Mouse (Mus musculus) urinary bladder, adult 18-20 months (tissue): ENCODE data around the gene Eri3.

ENCODE experiments used
- DNase-seq, 2 experiments: peaks; one replicate each; pipeline ENCODE4 v3.0.0; 2022; ENCODE audit warnings: low spot score in 2 of 2, mixed read lengths in 2 of 2

Gene Eri3

GRCm38 (mm10) chr4:117658582-117659444 lies 108.6 kb downstream of the Eri3 start:
- DNase-seq = peak in 1 of 2 experiments; percentile 36

GRCm38 (mm10) chr4:117660001-117660400 lies 109.8 kb downstream of the Eri3 start:
- no peak for DNase-seq

GRCm38 (mm10) chr4:117664411-117665137 lies 114.4 kb downstream of the Eri3 start:
- no peak for DNase-seq

DNA sequence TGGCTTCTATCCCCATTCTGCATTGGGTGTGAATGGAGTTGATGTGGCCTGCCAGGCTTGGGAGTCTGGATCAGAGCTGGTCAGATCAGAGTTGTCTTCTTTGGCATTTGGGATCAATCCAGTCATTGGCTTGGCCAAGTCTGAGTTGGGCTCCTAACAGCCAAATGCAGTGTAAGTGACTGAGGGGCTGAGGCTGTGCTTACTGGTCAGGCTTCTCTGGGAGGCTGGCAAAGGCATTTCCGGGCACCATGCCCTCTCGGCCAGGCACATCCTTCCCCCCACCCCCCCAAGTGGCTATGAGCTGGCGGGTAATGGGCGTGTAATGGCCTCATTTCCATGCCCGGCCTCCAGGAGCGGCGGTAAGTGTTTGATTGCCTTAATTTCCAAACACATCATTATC lies 115.4 kb downstream of the Eri3 start:
- DNase-seq = no peak

DNA sequence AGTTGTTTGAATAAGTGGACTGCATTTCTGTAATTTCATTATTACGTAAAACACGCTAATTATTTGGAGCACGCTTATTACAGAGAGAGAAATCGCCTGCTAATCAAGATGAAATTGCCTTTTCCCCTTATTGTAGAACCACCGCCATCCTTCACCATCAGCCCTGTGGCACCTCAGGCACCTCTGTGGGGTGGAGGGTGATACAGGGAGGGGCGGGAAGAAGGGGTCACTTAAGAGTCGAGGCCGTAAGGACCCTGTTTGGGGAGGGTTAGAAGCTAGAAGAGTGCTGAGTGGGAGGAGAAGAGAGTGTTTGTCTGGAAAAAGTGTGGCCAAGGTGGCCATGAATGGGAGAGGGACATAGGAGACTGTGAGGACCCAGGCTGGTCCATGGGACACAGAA lies 115.9 kb downstream of the Eri3 start:
- no peak for DNase-seq

DNA sequence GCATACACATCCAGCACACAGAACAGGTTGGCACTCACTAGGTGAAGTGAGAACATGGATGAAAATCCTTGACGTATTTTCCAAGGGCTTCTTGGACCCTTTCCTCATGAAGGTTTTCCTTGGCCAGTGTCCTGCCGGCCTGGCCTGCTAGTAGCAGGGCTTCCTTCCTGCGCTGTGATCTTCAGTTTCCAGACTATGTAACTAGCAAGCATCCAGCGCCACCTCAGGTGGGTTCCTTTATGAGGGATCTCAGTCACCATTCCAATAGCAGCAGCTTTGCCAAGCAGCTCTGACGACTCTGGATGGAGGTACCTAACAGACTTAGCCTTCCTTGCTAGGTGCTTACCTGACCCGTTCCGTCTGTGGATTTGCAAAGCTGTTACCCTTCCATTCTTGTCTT lies 119.7 kb downstream of the Eri3 start:
- DNase-seq = no peak

DNA sequence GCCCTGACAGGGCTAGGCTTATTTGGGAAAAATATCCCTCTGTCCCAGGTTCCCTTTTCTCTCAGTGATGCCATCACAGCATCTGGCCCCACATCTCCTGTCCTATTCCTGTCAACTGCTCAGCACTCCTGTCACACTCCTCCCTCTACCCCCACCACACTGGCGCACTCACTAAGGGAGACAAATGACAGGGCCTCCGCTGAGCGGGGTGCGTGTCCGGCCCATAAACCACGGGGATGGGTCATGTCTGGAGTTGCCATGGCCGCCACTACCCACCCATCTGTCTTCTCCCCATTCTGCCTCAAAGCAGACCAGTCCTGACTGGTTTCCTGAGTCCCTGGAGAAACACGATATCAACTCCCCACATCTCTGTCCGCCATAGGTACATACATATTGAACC lies 121.9 kb downstream of the Eri3 start:
- no peak for DNase-seq

DNA sequence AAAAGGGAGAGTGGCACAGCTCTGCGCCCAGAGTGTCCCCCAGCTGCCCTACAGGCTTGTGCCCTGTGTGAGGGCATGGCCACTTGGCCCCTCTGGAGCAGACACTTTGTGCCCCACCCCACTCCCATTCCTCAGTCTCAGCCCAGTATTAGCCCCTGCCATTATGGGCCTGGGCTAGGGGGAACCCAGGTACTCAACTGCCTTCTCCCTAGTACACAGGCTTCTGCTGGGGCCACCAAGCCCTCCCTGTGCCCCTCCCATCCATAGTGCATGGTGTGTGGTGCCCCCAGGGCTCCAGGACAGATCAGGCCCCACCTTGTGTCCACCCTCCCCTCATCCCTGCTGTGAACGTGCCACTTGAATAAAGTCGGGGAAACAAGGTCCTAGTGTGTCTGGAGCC lies 123.7 kb downstream of the Eri3 start:
- no peak for DNase-seq

- peak; percentile 35 to 61 for DNase-seq
Measured at GRCm38 (mm10) chr4:117676903-117677302, 126.7 kb downstream of the Eri3 start.

DNA sequence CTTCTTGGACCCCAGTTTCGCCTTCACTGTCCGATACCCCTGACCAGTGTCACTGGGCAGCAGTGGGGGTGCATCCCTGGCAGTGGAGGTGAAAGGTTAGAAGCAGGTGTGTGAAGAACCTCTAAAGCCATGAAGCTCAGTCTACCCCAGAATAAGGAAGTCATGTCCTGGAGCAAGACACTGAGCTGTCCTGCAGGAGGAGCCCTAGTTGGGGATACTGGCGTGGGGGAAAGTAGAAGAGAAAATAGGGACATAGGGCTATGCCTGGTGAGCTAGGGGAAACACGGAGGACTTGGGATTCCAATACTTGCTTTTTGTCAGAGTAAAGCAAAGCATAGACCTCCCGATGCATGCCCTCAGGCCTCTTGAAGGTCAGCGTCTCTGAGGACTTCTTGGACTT lies 130.8 kb downstream of the Eri3 start:
- DNase-seq = no peak

DNA sequence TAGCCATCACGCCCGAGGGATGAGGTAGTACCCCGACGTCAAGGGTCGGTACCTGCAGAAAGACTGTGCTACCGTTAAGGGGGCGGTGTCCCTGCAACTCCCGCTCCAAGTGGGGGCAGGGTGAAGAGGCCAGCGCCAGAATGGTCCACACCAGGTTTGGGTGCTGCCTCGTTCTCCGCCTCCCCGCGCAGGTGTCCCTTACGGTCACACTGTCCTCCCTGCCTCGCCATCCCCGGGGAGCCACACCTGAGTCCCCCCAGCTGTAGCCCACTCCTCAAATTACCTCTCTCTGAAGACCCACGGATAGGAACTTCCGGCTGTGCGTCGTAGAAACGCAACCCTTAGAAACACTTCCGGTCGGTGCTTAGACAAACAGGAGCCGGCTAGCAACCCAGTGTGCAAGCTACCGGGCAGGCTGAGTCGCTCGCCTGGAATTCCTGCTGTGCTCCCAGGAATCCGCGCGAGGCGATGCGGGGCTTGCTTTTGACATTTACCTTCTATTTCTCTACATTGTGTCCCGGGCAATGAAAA lies 131.8 kb downstream of the Eri3 start, which contains the start of gene Dmap1:
Dmap1 (minus strand) TSS at position 343 of the 531 bp plus-strand sequence.
- peak; percentile 64 to 77 for DNase-seq

DNA sequence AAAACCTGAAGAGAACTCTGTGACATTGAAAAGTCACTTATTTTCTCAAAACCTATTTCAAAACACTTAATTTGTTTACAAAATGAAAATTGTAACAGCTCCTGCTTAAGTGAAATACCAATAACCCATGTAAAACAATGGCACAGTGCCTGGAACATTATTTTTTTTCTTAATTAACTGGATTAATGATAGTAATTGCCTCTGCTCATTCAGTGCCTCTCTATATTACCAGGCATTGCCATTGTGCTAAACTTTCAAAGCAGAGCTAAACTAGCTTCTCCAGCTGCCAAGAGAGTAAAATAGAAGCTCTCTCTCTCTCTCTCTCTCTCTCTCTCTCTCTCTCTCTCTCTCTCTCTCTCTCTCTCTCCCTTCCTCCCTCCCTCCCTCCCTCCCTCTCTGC lies 132.3 kb downstream of the Eri3 start:
- DNase-seq = no peak

GRCm38 (mm10) chr4:117683048-117683768 lies 133.0 kb downstream of the Eri3 start:
- DNase-seq = no peak

DNA sequence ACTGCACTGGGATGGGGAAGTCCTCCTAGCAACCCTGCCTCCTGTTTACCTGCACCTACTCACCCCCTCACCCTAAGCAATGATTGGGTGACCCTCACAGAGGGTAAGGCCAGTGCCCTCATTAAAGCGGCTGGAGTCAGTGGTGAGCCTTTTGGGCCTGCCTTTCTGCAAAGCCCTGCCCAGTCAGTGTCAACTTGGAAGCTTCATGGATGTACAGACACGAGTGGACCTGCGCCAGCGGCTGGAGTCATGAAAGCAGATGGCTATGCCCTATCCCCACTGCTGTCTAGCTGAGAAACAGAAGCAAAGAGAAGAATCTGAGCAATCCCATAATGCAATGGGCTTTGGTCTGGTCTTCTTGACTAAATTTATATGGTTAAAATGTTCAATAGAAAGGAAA lies 136.2 kb downstream of the Eri3 start:
- no peak for DNase-seq

DNA sequence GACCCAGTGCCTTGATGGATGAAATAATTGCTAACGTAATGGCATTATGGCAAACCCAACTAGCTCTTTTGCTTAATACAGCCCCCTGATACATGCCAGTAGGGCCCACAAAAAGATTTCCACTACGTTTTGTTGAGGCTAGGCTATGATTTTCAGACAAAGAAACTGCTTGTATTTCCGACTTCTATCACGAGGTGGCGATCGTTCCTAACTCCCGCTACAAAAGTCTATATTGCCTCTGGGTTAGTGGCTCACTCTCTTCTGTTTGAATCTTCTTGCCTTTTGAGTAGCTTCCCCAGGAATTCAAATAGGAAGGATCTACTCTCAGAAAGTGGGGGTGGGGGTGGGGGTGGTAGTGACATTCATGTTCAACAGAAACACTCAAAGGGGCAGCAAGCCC lies 155.2 kb downstream of the Eri3 start:
- DNase-seq = peak in 1 of 2 experiments; percentile 44

DNA sequence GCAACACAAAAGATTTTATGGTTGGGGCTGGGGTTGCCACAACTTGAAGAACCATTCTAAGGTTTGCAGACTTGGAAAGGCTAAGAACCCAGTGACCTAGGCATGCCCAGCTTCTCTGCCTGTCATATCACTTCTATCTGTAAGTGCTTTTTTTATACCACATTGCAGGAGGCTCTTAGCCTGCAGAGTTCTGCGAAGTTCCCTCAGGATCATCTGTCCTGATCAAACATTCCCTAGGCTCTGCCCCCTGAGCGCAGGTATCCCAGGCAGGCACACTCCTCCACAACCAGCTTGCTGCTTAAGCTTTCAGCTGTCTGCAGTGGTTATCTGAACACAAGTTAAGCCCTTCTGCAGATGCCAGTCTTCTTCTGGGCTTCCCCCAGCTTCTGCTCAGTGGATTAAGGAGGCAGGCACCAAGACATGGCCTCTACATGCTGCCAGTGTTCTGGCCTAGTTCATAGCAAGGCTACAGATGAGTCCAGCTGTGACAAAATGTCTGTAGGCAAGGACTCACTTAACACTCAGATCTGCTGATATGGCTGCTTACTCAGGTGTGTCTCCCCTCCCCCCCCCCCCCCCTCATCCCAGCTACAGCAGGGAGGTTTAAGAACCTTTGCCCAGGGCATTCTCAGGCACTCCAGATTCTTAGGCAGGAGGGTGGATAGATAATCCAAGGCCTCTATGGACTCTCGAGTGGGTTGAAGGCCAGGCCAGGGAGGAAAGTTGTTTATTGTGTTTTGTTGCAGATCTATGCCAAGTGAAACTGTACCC lies 158.8 kb downstream of the Eri3 start:
- peak in 1 of 2 experiments; percentile 34 for DNase-seq

- no peak for DNase-seq
Measured at GRCm38 (mm10) chr4:117712314-117712713, 162.1 kb downstream of the Eri3 start.

DNA sequence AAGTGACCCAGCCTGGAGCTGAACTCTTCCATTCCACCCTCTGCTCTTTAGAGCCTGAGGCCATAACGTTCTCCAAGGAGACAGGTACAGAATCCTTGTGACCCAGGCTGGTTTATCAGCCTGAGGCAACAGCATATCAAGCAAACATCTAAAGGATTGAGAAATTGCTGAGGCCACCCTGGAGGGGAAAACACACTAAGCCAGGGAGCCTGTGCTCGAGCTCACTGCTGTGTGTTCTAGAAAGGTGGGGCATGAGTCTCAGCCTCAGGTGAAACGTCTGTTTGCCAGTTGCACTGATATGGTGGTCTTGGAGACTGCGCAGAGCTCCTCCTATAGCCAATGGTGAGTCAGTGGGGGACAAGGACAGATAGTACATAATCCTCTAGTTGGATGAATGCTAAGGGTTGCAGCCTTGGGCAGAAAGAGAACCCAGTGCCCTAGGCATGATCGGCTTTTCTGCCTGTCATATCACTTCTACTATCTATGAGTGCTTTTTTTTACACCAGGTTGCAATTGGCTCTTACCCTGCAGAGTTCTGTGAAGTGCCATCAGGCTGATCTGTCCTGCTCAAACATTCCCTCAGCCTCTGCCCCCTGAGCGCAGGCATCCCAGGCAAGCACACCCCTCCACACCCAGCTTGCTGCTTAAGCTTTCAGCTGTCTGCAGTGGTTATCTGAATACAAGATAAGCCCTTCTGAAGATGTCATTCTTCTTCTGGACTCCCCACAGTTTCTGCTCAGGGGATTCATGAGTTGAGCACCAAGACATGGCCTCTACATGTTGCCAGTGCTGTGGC lies 163.3 kb downstream of the Eri3 start:
- DNase-seq = peak in 1 of 2 experiments; percentile 22
